Mouse (Mus musculus) neural tube, embryonic 13.5 days (tissue): ENCODE results near the gene Endou. TPM values are rescaled to one million over a fixed set of nuclear protein-coding genes. Genes with fewer than 3 reads are reported as not detected.
A peak's percentile ranks its signal among the peaks of the same experiment; 100 is the strongest.

Source experiments
- ATAC-seq: fragments of 200-750 bp; cut with Nextera tagmentation; 2 replicates; pipeline ENCODE4 v1.8.0; 2017; ENCODE audit warnings: low read depth, mild to moderate bottlenecking, moderate TSS enrichment, moderate library complexity
- H3K27ac ChIP-seq: fragments of 300-500 bp; sonication (generic); replicated peaks from 2 replicates; pipeline ENCODE4 v1.5.1; 2015; ENCODE audit warnings: moderate library complexity, mild to moderate bottlenecking, inconsistent platforms
- H3K27me3 ChIP-seq: fragments of 300-500 bp; sonication (generic); 2 replicates; pipeline ENCODE4 v1.6.1; 2015; ENCODE audit warnings: mild to moderate bottlenecking, inconsistent platforms
- H3K36me3 ChIP-seq: fragments of 300-500 bp; sonication (generic); 2 replicates; pipeline ENCODE4 v1.6.1; 2015; ENCODE audit warnings: mild to moderate bottlenecking, inconsistent platforms
- H3K4me1 ChIP-seq: fragments of 300-500 bp; sonication (generic); replicated peaks from 2 replicates; pipeline ENCODE4 v1.6.1; 2015; ENCODE audit warnings: inconsistent platforms
- H3K4me2 ChIP-seq: fragments of 300-500 bp; sonication (generic); 2 replicates; pipeline ENCODE4 v1.6.1; 2015; ENCODE audit warnings: inconsistent platforms, mild to moderate bottlenecking, moderate library complexity
- H3K4me3 ChIP-seq: fragments of 300-500 bp; sonication (generic); 2 replicates; pipeline ENCODE4 v1.5.1; 2015; ENCODE audit warnings: mild to moderate bottlenecking, inconsistent platforms
- H3K9ac ChIP-seq: fragments of 300-500 bp; sonication (generic); 2 replicates; pipeline ENCODE4 v1.6.1; 2015; ENCODE audit warnings: moderate library complexity, mild to moderate bottlenecking, inconsistent platforms
- H3K9me3 ChIP-seq: fragments of 300-500 bp; sonication (generic); 2 replicates; pipeline ENCODE4 v1.6.1; 2016; ENCODE audit warnings: inconsistent platforms
- WGBS: fragments of 180-500 bp; shearing (Covaris S2); methylation state at CpG from one replicate; pipeline ENCODE4 v1.1.7; 2015; 5-methylcytosine and 5-hydroxymethylcytosine counted together
- polyA plus RNA-seq: library from polyadenylated mRNA; unstranded; fragments of >200 nt; fragmentation: Nextera tagmentation; extraction: Ambion mirVana; gene quantifications from 2 replicates; pipeline ENCODE4 v1.2.1, GENCODE M21; 2015

The Endou gene
- polyA plus RNA-seq, 1 experiment from 2014 or later, result 0.29 TPM

- H3K36me3 ChIP-seq, result no peaks in the 10 kb centered on the region
- no peak overlapping the region for H3K4me2 ChIP-seq
- no peaks in the 10 kb centered on the region; the same call in 1 of the 2 replicates for H3K4me1 ChIP-seq
- H3K9me3 ChIP-seq, result no peaks in the 10 kb centered on the region
- no peak overlapping the region for H3K4me3 ChIP-seq
- no peak overlapping the region for H3K9ac ChIP-seq
- no peaks in the 10 kb centered on the region for H3K27me3 ChIP-seq
- 70% methylated on average over 6 of the region's 6 CpGs for WGBS
- no peak overlapping the region for H3K27ac ChIP-seq
- ATAC-seq, result no peak
These were observed 18.6 kb downstream of the Endou start for GRCm38 (mm10) chr15:97712546-97712945.

GRCm38 (mm10) chr15:97710906-97711305, 20.2 kb downstream of the Endou start:
- Histone ChIP-seq H3K4me3 (no peak overlapping the region), H3K36me3 (no peaks in the 10 kb centered on the region), H3K27me3 (no peaks in the 10 kb centered on the region), H3K4me1 (peaks cover 7% of the 10 kb centered on the region), H3K27ac (no peak overlapping the region), H3K9ac (no peak overlapping the region), H3K4me2 (no peak overlapping the region), H3K9me3 (no peaks in the 10 kb centered on the region)
- 59% methylated on average over 6 of the region's 6 CpGs for WGBS
- ATAC-seq, result no peak

GRCm38 (mm10) chr15:97705211-97706050, 25.7 kb downstream of the Endou start, which contains the start of gene Rpap3:
Rpap3 (minus strand) TSS chr15:97705825.
- H3K27ac ChIP-seq, result peak within 1 kb of the TSS; percentile 77
- peak; percentile 95 for ATAC-seq
- peaks cover 26% of the 10 kb centered on the region for H3K36me3 ChIP-seq
- under 1% methylated on average over 60 of the region's 71 CpGs for WGBS
- H3K4me3 ChIP-seq, result peak within 1 kb of the TSS; percentile 98
- H3K4me2 ChIP-seq, result peak within 1 kb of the TSS; percentile 85
- H3K9ac ChIP-seq, result peak within 1 kb of the TSS; percentile 95
- peaks cover 21% of the 10 kb centered on the region for H3K4me1 ChIP-seq
- no peaks in the 10 kb centered on the region for H3K27me3 ChIP-seq
- no peaks in the 10 kb centered on the region for H3K9me3 ChIP-seq

GRCm38 (mm10) chr15:97696616-97697015, 34.5 kb downstream of the Endou start:
- Histone ChIP-seq H3K4me3 (no peak overlapping the region), H3K4me2 (no peak overlapping the region), H3K27ac (no peak overlapping the region), H3K9me3 (no peaks in the 10 kb centered on the region), H3K4me1 (no peaks in the 10 kb centered on the region), H3K9ac (no peak overlapping the region), H3K36me3 (peaks cover 91% of the 10 kb centered on the region), H3K27me3 (no peaks in the 10 kb centered on the region)
- WGBS, result 91% methylated on average over 10 of the region's 10 CpGs
- ATAC-seq, result no peak

- H3K4me3 ChIP-seq, result no peak overlapping the region
- no peak overlapping the region for H3K4me2 ChIP-seq
- no peak overlapping the region for H3K9ac ChIP-seq
- no peaks in the 10 kb centered on the region for H3K4me1 ChIP-seq
- WGBS, result 92% methylated on average over 5 of the region's 5 CpGs
- H3K36me3 ChIP-seq, result peaks cover 88% of the 10 kb centered on the region
- no peaks in the 10 kb centered on the region for H3K27me3 ChIP-seq
- no peak overlapping the region for H3K27ac ChIP-seq
- no peak for ATAC-seq
- no peaks in the 10 kb centered on the region for H3K9me3 ChIP-seq
These were observed 37.7 kb downstream of the Endou start for GRCm38 (mm10) chr15:97693411-97693810.

- Histone ChIP-seq H3K27ac (no peak overlapping the region), H3K9ac (no peak overlapping the region), H3K27me3 (no peaks in the 10 kb centered on the region), H3K4me3 (no peak overlapping the region), H3K36me3 (peaks cover 90% of the 10 kb centered on the region), H3K4me1 (no peaks in the 10 kb centered on the region), H3K9me3 (no peaks in the 10 kb centered on the region), H3K4me2 (no peak overlapping the region)
- ATAC-seq, result no peak
- WGBS, result 95% methylated on average over 9 of the region's 9 CpGs
These were observed 47.0 kb downstream of the Endou start for GRCm38 (mm10) chr15:97684118-97684517.

- ATAC-seq, result no peak
- no peak overlapping the region for H3K27ac ChIP-seq
- no peak overlapping the region for H3K4me2 ChIP-seq
- H3K4me1 ChIP-seq, result no peaks in the 10 kb centered on the region
- no peak overlapping the region for H3K9ac ChIP-seq
- 89% methylated on average over 8 of the region's 8 CpGs for WGBS
- H3K36me3 ChIP-seq, result peaks cover 88% of the 10 kb centered on the region
- no peak overlapping the region for H3K4me3 ChIP-seq
- H3K9me3 ChIP-seq, result no peaks in the 10 kb centered on the region
- no peaks in the 10 kb centered on the region for H3K27me3 ChIP-seq
These were observed 49.1 kb downstream of the Endou start for GRCm38 (mm10) chr15:97682053-97682452.

- Histone ChIP-seq H3K36me3 (peaks cover 87% of the 10 kb centered on the region), H3K4me1 (no peaks in the 10 kb centered on the region), H3K27me3 (no peaks in the 10 kb centered on the region), H3K27ac (no peak overlapping the region), H3K4me3 (no peak overlapping the region), H3K4me2 (no peak overlapping the region), H3K9me3 (no peaks in the 10 kb centered on the region), H3K9ac (no peak overlapping the region)
- WGBS, result 81% methylated on average over 18 of the region's 18 CpGs
- no peak; the same call in 1 of the 2 replicates for ATAC-seq
These were observed 51.0 kb downstream of the Endou start for GRCm38 (mm10) chr15:97679991-97680681.

GRCm38 (mm10) chr15:97677341-97677740, 53.8 kb downstream of the Endou start:
- H3K9ac ChIP-seq, result no peak overlapping the region
- H3K4me3 ChIP-seq, result no peak overlapping the region
- H3K27me3 ChIP-seq, result no peaks in the 10 kb centered on the region
- H3K4me1 ChIP-seq, result peaks cover 5% of the 10 kb centered on the region
- no peaks in the 10 kb centered on the region for H3K9me3 ChIP-seq
- no peak for ATAC-seq
- H3K36me3 ChIP-seq, result peaks cover 82% of the 10 kb centered on the region
- WGBS, result 93% methylated on average over 3 of the region's 3 CpGs
- H3K4me2 ChIP-seq, result no peak overlapping the region
- no peak overlapping the region for H3K27ac ChIP-seq

- no peaks in the 10 kb centered on the region for H3K9me3 ChIP-seq
- peaks cover 70% of the 10 kb centered on the region for H3K36me3 ChIP-seq
- WGBS, result 92% methylated on average over 13 of the region's 13 CpGs
- ATAC-seq, result no peak
- no peak overlapping the region for H3K4me2 ChIP-seq
- no peak overlapping the region for H3K9ac ChIP-seq
- peaks cover 14% of the 10 kb centered on the region for H3K4me1 ChIP-seq
- no peaks in the 10 kb centered on the region for H3K27me3 ChIP-seq
- no peak overlapping the region for H3K27ac ChIP-seq
- H3K4me3 ChIP-seq, result no peak overlapping the region
These were observed 55.2 kb downstream of the Endou start for GRCm38 (mm10) chr15:97675927-97676326.

- H3K27ac ChIP-seq, result no peak overlapping the region
- H3K4me3 ChIP-seq, result no peak overlapping the region
- H3K36me3 ChIP-seq, result peaks cover 58% of the 10 kb centered on the region
- no peak for ATAC-seq
- H3K9ac ChIP-seq, result no peak overlapping the region
- WGBS, result 96% methylated on average over 4 of the region's 4 CpGs
- no peak overlapping the region for H3K4me2 ChIP-seq
- H3K9me3 ChIP-seq, result no peaks in the 10 kb centered on the region
- peaks cover 14% of the 10 kb centered on the region for H3K4me1 ChIP-seq
- H3K27me3 ChIP-seq, result no peaks in the 10 kb centered on the region
These were observed 56.7 kb downstream of the Endou start for GRCm38 (mm10) chr15:97674423-97674822.

- Histone ChIP-seq H3K27me3 (no peaks in the 10 kb centered on the region), H3K36me3 (peaks cover 55% of the 10 kb centered on the region), H3K27ac (no peak overlapping the region), H3K9ac (no peak overlapping the region), H3K4me2 (no peak overlapping the region), H3K4me3 (no peak overlapping the region), H3K9me3 (no peaks in the 10 kb centered on the region), H3K4me1 (peaks cover 14% of the 10 kb centered on the region)
- 95% methylated on average over 7 of the region's 7 CpGs for WGBS
- no peak for ATAC-seq
These were observed 57.7 kb downstream of the Endou start for GRCm38 (mm10) chr15:97673256-97674000.
